Mouse (Mus musculus): ENCODE results near the gene Csk. TPM values are rescaled to one million over a fixed set of nuclear protein-coding genes. Genes with fewer than 3 reads are reported as not detected.

Csk gene
- polyA plus RNA-seq, 1 experiment from 2014 or later: 42.3 TPM

- no peak overlapping the region for H3K4me3 ChIP-seq
- H3K9me3 ChIP-seq: no peaks in the 10 kb centered on the region
- WGBS: 90% methylated on average over 6 of the region's 6 CpGs
- H3K36me3 ChIP-seq: peaks cover 69% of the 10 kb centered on the region
- no peaks in the 10 kb centered on the region for H3K27me3 ChIP-seq (ENCODE audit: insufficient read depth, poor library complexity, severe bottlenecking)
- no peaks in the 10 kb centered on the region for H3K4me1 ChIP-seq (replicated peaks)
- H3K27ac ChIP-seq: no peak overlapping the region
- DNase-seq (ENCODE audit: low spot score): no peak
These were observed 76.1 kb downstream of the Csk start for GRCm38 (mm10) chr9:57577144-57577849.

Other genes starting within 250 kb of the Csk start
- 19.8 and 23.5 TPM in 2 replicates for gene Ppcdc, start 213.5 kb downstream of the Csk start, polyA plus RNA-seq (2016; fragmentation: Nextera tagmentation; extraction: Ambion mirVana)
- 18.2 and 28.9 TPM in 2 replicates for gene Scamp5, start 185.6 kb downstream of the Csk start, polyA plus RNA-seq (2016; fragmentation: Nextera tagmentation; extraction: Ambion mirVana)
- gene Rpp25, start 149.6 kb downstream of the Csk start, polyA plus RNA-seq (2016; fragmentation: Nextera tagmentation; extraction: Ambion mirVana): 2.5 and 9.7 TPM in 2 replicates
- gene Cox5a, start 132.4 kb downstream of the Csk start, polyA plus RNA-seq (2016; fragmentation: Nextera tagmentation; extraction: Ambion mirVana): 712 and 781 TPM in 2 replicates
- gene Fam219b, start 116.1 kb downstream of the Csk start, polyA plus RNA-seq (2016; fragmentation: Nextera tagmentation; extraction: Ambion mirVana): 16.1 and 16.3 TPM in 2 replicates
- gene Mpi, start 100.9 kb downstream of the Csk start, polyA plus RNA-seq (2016; fragmentation: Nextera tagmentation; extraction: Ambion mirVana): 61.7 and 74.1 TPM in 2 replicates
- 50.7 and 59.7 TPM in 2 replicates for gene Scamp2, start 92.7 kb downstream of the Csk start, polyA plus RNA-seq (2016; fragmentation: Nextera tagmentation; extraction: Ambion mirVana)
- 14.2 and 14.6 TPM in 2 replicates for gene Ulk3, start 64.2 kb downstream of the Csk start, polyA plus RNA-seq (2016; fragmentation: Nextera tagmentation; extraction: Ambion mirVana)
- gene Cplx3, start 47.4 kb downstream of the Csk start, polyA plus RNA-seq (2016; fragmentation: Nextera tagmentation; extraction: Ambion mirVana): 0.88 and 2.8 TPM in 2 replicates
- gene Lman1l, start 32.9 kb downstream of the Csk start, polyA plus RNA-seq (2016; fragmentation: Nextera tagmentation; extraction: Ambion mirVana): not detected in 2 replicates
- gene Cyp1a2, start 30.1 kb upstream of the Csk start, polyA plus RNA-seq (2016; fragmentation: Nextera tagmentation; extraction: Ambion mirVana): not detected in 2 replicates
- gene Cyp1a1, start 34.3 kb upstream of the Csk start, polyA plus RNA-seq (2016; fragmentation: Nextera tagmentation; extraction: Ambion mirVana): not detected in 2 replicates
- 41.0 and 41.1 TPM in 2 replicates for gene Edc3, start 54.9 kb upstream of the Csk start, polyA plus RNA-seq (2016; fragmentation: Nextera tagmentation; extraction: Ambion mirVana)
- 90.7 and 105 TPM in 2 replicates for gene Clk3, start 112.2 kb upstream of the Csk start, polyA plus RNA-seq (2016; fragmentation: Nextera tagmentation; extraction: Ambion mirVana)
- 42.7 and 57.7 TPM in 2 replicates for gene Arid3b, start 183.2 kb upstream of the Csk start, polyA plus RNA-seq (2016; fragmentation: Nextera tagmentation; extraction: Ambion mirVana)